Mouse (Mus musculus): ENCODE data around the gene Aurkb. TPM values are rescaled to one million over a fixed set of nuclear protein-coding genes. Genes with fewer than 3 reads are reported as not detected.

Aurkb gene
- polyA plus RNA-seq, 1 experiment from 2014 or later = 29.6 TPM

GRCm38 (mm10) chr11:69099915-69100345 is 54.5 kb downstream of the Aurkb start:
- peak overlapping the region; percentile 75 for H3K27ac ChIP-seq (replicated peaks; ENCODE audit: low read depth, low read length)
- peak; percentile 9; the same call in 1 of the 2 replicates for ATAC-seq (ENCODE audit: low FRiP score, low TSS enrichment)
- peaks cover 43% of the 10 kb centered on the region for H3K36me3 ChIP-seq (ENCODE audit: control insufficient read depth, insufficient read depth, low read length)
- WGBS = under 1% methylated on average over 23 of the region's 23 CpGs
- H3K4me3 ChIP-seq (replicated peaks; ENCODE audit: low read depth, low read length) = peak overlapping the region; percentile 52
- peak; percentile 91 for DNase-seq
- H3K9me3 ChIP-seq (ENCODE audit: control insufficient read depth, low read length) = no peaks in the 10 kb centered on the region
- H3K27me3 ChIP-seq (ENCODE audit: control insufficient read depth, insufficient read depth, low read length) = no peaks in the 10 kb centered on the region
- H3K4me2 ChIP-seq (ENCODE audit: low read length) = peak overlapping the region; percentile 85
- peak overlapping the region; percentile 54 for H3K9ac ChIP-seq (replicated peaks; ENCODE audit: low read length)
- peaks cover 44% of the 10 kb centered on the region for H3K4me1 ChIP-seq (ENCODE audit: control insufficient read depth, insufficient read depth, low read length)

DNA sequence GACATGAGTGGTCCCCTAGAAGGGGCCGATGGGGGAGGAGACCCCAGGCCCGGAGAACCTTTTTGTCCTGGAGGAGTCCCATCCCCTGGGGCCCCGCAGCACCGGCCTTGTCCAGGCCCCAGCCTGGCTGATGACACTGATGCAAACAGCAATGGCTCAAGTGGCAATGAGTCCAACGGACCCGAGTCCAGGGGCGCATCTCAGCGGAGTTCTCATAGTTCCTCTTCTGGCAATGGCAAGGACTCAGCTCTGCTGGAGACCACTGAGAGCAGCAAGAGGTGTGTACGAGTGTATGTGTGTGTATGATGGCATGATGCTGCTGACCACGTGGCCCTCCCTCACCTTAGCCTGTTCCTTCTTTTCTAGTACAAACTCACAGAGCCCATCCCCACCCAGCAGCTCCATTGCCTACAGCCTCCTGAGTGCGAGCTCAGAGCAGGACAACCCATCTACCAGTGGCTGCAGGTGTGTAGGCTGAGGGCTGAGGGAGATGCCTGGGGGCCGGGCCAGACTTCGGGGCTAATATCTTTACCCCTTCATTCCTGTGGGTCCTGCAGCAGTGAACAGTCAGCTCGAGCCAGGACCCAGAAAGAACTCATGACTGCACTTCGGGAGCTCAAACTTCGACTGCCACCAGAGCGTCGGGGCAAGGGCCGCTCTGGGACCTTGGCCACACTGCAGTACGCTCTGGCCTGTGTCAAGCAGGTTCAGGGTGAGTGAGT is 55.4 kb downstream of the Aurkb start:
- Histone ChIP-seq H3K36me3 (ENCODE audit: control insufficient read depth, insufficient read depth, low read length) (peaks cover 51% of the 10 kb centered on the region), H3K27ac (replicated peaks; ENCODE audit: low read depth, low read length) (no peak overlapping the region), H3K4me1 (ENCODE audit: control insufficient read depth, insufficient read depth, low read length) (peaks cover 37% of the 10 kb centered on the region), H3K9ac (replicated peaks; ENCODE audit: low read length) (peak overlapping the region; percentile 54), H3K4me3 (replicated peaks; ENCODE audit: low read depth, low read length) (peak overlapping the region; percentile 52), H3K27me3 (ENCODE audit: control insufficient read depth, insufficient read depth, low read length) (no peaks in the 10 kb centered on the region), H3K4me2 (ENCODE audit: low read length) (peak overlapping the region; percentile 85), H3K9me3 (ENCODE audit: control insufficient read depth, low read length) (no peaks in the 10 kb centered on the region)
- ATAC-seq (ENCODE audit: low FRiP score, low TSS enrichment) (no peak), DNase-seq (no peak)
- 90% methylated on average over 20 of the region's 20 CpGs for WGBS

Other genes starting within 250 kb of the Aurkb start
- 67.4 and 86.3 TPM in 2 replicates for gene Ndel1, start 173.8 kb upstream of the Aurkb start, polyA plus RNA-seq (2014; fragmentation: Nextera tagmentation; extraction: Ambion mirVana)
- not detected in 2 replicates for gene Rnf222, start 157.1 kb upstream of the Aurkb start, polyA plus RNA-seq (2014; fragmentation: Nextera tagmentation; extraction: Ambion mirVana)
- 670 and 732 TPM in 2 replicates for gene Rpl26, start 144.1 kb upstream of the Aurkb start, polyA plus RNA-seq (2014; fragmentation: Nextera tagmentation; extraction: Ambion mirVana)
- gene Odf4, start 118.6 kb upstream of the Aurkb start, polyA plus RNA-seq (2014; fragmentation: Nextera tagmentation; extraction: Ambion mirVana) = 0.53 and 1.1 TPM in 2 replicates
- gene Arhgef15, start 88.2 kb upstream of the Aurkb start, polyA plus RNA-seq (2014; fragmentation: Nextera tagmentation; extraction: Ambion mirVana) = 19.3 and 19.5 TPM in 2 replicates
- gene Slc25a35, start 77.5 kb upstream of the Aurkb start, polyA plus RNA-seq (2014; fragmentation: Nextera tagmentation; extraction: Ambion mirVana) = 1.1 and 1.9 TPM in 2 replicates
- gene Rangrf, start 70.5 kb upstream of the Aurkb start, polyA plus RNA-seq (2014; fragmentation: Nextera tagmentation; extraction: Ambion mirVana) = 22.1 and 22.4 TPM in 2 replicates
- gene Pfas, start 37.2 kb upstream of the Aurkb start, polyA plus RNA-seq (2014; fragmentation: Nextera tagmentation; extraction: Ambion mirVana) = 12.6 and 16.5 TPM in 2 replicates
- gene Ctc1, start 29.7 kb upstream of the Aurkb start, polyA plus RNA-seq (2014; fragmentation: Nextera tagmentation; extraction: Ambion mirVana) = 55.8 and 56.1 TPM in 2 replicates
- 17.3 and 20.1 TPM in 2 replicates for gene Borcs6, start 14.1 kb downstream of the Aurkb start, polyA plus RNA-seq (2014; fragmentation: Nextera tagmentation; extraction: Ambion mirVana)
- 28.0 and 36.5 TPM in 2 replicates for gene Tmem107, start 25.2 kb downstream of the Aurkb start, polyA plus RNA-seq (2014; fragmentation: Nextera tagmentation; extraction: Ambion mirVana)
- gene Vamp2, start 42.8 kb downstream of the Aurkb start, polyA plus RNA-seq (2014; fragmentation: Nextera tagmentation; extraction: Ambion mirVana) = 258 and 260 TPM in 2 replicates
- gene Per1, start 49.6 kb downstream of the Aurkb start, polyA plus RNA-seq (2014; fragmentation: Nextera tagmentation; extraction: Ambion mirVana) = 9.3 and 13.1 TPM in 2 replicates
- gene Hes7, start 74.8 kb downstream of the Aurkb start, polyA plus RNA-seq (2014; fragmentation: Nextera tagmentation; extraction: Ambion mirVana) = 0.26 and 0.78 TPM in 2 replicates
- 0.22 and 0.23 TPM in 2 replicates for gene 9130213A22Rik, start 76.9 kb downstream of the Aurkb start, polyA plus RNA-seq (2014; fragmentation: Nextera tagmentation; extraction: Ambion mirVana)
- 2.8 and 3.2 TPM in 2 replicates for gene Aloxe3, start 80.2 kb downstream of the Aurkb start, polyA plus RNA-seq (2014; fragmentation: Nextera tagmentation; extraction: Ambion mirVana)
- 0.08 and 0.22 TPM in 2 replicates for gene Alox12b, start 111.3 kb downstream of the Aurkb start, polyA plus RNA-seq (2014; fragmentation: Nextera tagmentation; extraction: Ambion mirVana)
- gene Alox8, start 152.2 kb downstream of the Aurkb start, polyA plus RNA-seq (2014; fragmentation: Nextera tagmentation; extraction: Ambion mirVana) = 0.17 and 0.26 TPM in 2 replicates
- 0.37 and 0.49 TPM in 2 replicates for gene Gucy2e, start 191.4 kb downstream of the Aurkb start, polyA plus RNA-seq (2014; fragmentation: Nextera tagmentation; extraction: Ambion mirVana)